Mouse (Mus musculus) embryonic facial prominence, embryonic 15.5 days (tissue): ENCODE data around the gene Mymx. TPM values are rescaled to one million over a fixed set of nuclear protein-coding genes. Genes with fewer than 3 reads are reported as not detected.
"Not testable (repeated sequence)": the region's sequence is repeated elsewhere in the genome, so short reads cannot be mapped to it uniquely, and the experiment has no call there.

Experiments
- ATAC-seq: fragments of 200-750 bp; cut with Nextera tagmentation; 2 replicates; pipeline ENCODE4 v1.8.0; 2017; ENCODE audit warnings: low read depth, moderate TSS enrichment; ENCODE audit not compliant: insufficient number of reproducible peaks, low FRiP score, low TSS enrichment
- H3K27ac ChIP-seq: fragments of 300-500 bp; sonication (generic); replicated peaks from 2 replicates; pipeline ENCODE4 v1.5.1; 2015; ENCODE audit warnings: mild to moderate bottlenecking, inconsistent platforms
- H3K27me3 ChIP-seq: fragments of 300-500 bp; sonication (generic); 2 replicates; pipeline ENCODE4 v1.6.1; 2015; ENCODE audit warnings: inconsistent platforms
- H3K36me3 ChIP-seq: fragments of 300-500 bp; sonication (generic); 2 replicates; pipeline ENCODE4 v1.6.1; 2015; ENCODE audit warnings: mild to moderate bottlenecking, inconsistent platforms
- H3K4me1 ChIP-seq: fragments of 300-500 bp; sonication (generic); 2 replicates; pipeline ENCODE4 v1.6.1; 2015; ENCODE audit warnings: inconsistent platforms
- H3K4me2 ChIP-seq: fragments of 300-500 bp; sonication (generic); replicated peaks from 2 replicates; pipeline ENCODE4 v1.6.1; 2015; ENCODE audit warnings: mild to moderate bottlenecking, inconsistent platforms
- H3K4me3 ChIP-seq: fragments of 300-500 bp; sonication (generic); replicated peaks from 2 replicates; pipeline ENCODE4 v1.5.1; 2015; ENCODE audit warnings: mild to moderate bottlenecking, inconsistent platforms
- H3K9ac ChIP-seq: fragments of 300-500 bp; sonication (generic); 2 replicates; pipeline ENCODE4 v1.6.1; 2015; ENCODE audit warnings: inconsistent platforms
- H3K9me3 ChIP-seq: fragments of 300-500 bp; sonication (generic); replicated peaks from 2 replicates; pipeline ENCODE4 v1.6.1; 2016; ENCODE audit warnings: inconsistent platforms
- WGBS: fragments of 180-500 bp; shearing (Covaris S2); methylation state at CpG from one replicate; pipeline ENCODE4 v1.1.7; 2015; 5-methylcytosine and 5-hydroxymethylcytosine counted together
- polyA plus RNA-seq: library from polyadenylated mRNA; unstranded; fragments of >200 nt; fragmentation: Nextera tagmentation; extraction: Ambion mirVana; gene quantifications from 2 replicates; pipeline ENCODE4 v1.2.1, GENCODE M21; 2015

The Mymx gene
- polyA plus RNA-seq, 1 experiment from 2014 or later = 29.9 TPM

DNA sequence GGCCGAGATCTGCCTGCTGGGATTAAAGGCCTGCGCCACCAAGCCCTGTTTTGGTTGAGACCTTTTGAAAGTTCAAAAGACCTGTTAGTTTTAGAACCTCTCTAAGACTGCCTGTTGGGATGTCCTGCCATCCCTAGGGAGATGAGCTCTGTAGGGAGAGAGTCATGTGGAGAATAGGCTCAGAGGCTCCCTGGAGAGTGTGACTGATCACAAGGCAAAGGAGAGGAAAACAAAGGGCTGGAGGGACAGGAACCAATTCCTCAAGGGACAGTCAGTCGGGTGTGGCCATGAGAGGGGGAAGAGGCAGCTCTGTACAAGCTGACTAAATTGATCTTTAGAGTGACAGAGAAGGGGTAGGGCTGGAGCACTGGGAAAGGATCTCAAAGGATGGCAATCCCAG is 26.3 kb upstream of the Mymx start:
- Histone ChIP-seq H3K9ac (no peak overlapping the region), H3K27ac (no peak overlapping the region), H3K27me3 (no peaks in the 10 kb centered on the region), H3K4me3 (no peak overlapping the region), H3K4me1 (peaks cover 21% of the 10 kb centered on the region), H3K4me2 (no peak overlapping the region), H3K9me3 (no peaks in the 10 kb centered on the region), H3K36me3 (no peaks in the 10 kb centered on the region)
- ATAC-seq = no peak
- 37% methylated on average over 3 of the region's 3 CpGs for WGBS

DNA sequence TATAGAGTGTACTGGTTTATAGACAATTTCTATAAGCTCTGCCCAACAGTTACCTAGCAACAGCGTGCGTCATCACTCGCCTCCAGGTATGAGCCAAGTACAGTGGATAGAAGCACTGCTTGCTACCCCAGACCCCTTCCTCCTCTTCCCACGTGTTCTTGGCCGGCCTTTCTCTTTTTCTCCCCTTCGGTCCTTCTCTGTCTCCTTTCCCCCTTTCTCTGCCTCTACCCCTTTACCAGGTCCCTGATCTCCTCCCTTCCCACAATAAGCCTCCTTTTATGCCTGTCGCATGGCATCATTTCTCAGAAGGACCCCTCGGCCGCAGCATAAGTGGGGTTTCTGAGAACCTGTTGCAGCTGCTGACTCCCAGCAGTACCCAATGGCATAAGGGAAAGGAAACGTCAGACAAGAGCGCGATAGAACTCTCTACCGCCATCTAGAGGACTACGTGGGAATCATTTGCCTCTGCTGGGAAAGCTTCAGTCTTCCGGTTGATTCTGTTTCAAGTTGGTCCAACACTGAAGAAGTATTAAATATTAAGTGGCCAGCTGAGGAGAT is 24.8 kb upstream of the Mymx start:
- H3K4me2 ChIP-seq = peak overlapping the region; percentile 40
- H3K9me3 ChIP-seq = no peaks in the 10 kb centered on the region
- 0 out of 2 replicates have a peak overlapping the region, but pooled peaks have one; percentile 10 for H3K9ac ChIP-seq
- ATAC-seq = no peak
- H3K4me1 ChIP-seq = peaks cover 21% of the 10 kb centered on the region
- no peak overlapping the region for H3K27ac ChIP-seq
- H3K4me3 ChIP-seq = peak overlapping the region; percentile 13
- 22% methylated on average over 15 of the region's 15 CpGs for WGBS
- H3K36me3 ChIP-seq = no peaks in the 10 kb centered on the region
- no peaks in the 10 kb centered on the region for H3K27me3 ChIP-seq

DNA sequence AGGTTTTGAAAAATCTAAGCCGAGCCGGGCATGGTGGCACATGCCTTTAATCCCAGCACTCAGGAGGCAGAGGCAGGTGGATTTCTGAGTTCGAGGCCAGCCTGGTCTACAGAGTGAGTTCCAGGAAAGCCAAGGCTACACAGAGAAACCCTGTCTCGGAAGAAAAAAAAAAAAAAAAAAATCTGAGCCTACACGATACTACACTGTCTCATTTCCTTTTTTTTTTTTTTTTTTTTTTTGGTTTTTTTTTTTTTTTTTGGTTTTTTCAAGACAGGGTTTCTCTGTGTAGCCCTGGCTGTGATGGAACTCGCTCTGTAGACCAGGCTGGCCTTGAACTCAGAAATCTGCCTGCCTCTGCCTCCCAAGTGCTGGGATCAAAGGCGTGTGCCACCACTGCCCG is 21.5 kb upstream of the Mymx start:
- not testable (repeated sequence) for H3K27ac ChIP-seq, H3K27me3 ChIP-seq, H3K9ac ChIP-seq, H3K36me3 ChIP-seq, ATAC-seq, H3K4me3 ChIP-seq, H3K4me2 ChIP-seq, H3K9me3 ChIP-seq
- H3K4me1 ChIP-seq = peaks cover 18% of the 10 kb centered on the region
- 84% methylated on average over 8 of the region's 8 CpGs for WGBS

DNA sequence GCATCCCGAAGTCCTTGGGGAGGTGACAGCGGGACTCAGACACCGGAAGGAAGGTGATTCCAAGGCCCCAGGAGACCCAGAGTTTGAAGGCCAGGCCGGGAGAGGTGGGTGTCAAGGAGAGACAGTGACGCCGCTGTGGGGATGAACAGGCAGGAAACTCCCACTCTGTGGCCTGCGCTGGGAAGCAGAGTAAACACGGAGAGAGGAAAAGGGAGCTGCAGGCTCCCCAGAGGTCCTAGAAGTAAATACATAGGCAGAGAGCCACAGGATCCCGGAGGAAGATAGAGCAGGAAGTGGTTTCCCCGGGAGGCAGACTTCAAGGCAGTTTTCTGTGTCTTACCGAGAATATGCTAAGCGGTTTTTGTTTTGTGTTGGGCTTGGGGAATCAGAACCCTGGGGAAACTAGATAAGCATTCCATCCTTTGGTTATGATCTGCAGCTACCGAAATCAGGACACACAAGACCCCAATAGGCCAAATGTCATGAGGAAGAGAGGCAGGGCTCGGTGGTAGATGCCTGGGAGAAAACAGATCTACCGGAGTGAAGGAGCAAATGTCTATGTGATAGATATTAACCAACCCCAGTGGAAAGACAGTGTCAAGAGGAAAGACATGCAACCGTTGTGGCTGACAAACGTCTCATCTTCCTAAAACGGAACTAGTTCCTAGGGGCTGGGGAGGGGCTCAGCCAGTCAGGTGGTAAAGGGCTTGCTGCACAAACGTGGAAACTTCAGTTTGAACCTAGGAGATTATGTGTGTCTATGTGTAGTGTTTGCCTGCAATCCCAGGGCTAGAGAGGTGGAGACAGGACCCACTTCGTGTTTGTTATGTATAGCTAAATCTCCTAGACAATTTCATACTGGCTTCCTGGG is 17.7 kb upstream of the Mymx start:
- Histone ChIP-seq H3K27ac (peak overlapping the region; percentile 40; the same call in 1 of the 2 replicates), H3K36me3 (no peaks in the 10 kb centered on the region), H3K4me3 (peak overlapping the region; percentile 20), H3K27me3 (no peaks in the 10 kb centered on the region), H3K4me1 (peaks cover 17% of the 10 kb centered on the region), H3K4me2 (peak overlapping the region; percentile 28; the same call in 1 of the 2 replicates), H3K9ac (no peak overlapping the region), H3K9me3 (no peaks in the 10 kb centered on the region)
- WGBS = 23% methylated on average over 20 of the region's 20 CpGs
- ATAC-seq = no peak

DNA sequence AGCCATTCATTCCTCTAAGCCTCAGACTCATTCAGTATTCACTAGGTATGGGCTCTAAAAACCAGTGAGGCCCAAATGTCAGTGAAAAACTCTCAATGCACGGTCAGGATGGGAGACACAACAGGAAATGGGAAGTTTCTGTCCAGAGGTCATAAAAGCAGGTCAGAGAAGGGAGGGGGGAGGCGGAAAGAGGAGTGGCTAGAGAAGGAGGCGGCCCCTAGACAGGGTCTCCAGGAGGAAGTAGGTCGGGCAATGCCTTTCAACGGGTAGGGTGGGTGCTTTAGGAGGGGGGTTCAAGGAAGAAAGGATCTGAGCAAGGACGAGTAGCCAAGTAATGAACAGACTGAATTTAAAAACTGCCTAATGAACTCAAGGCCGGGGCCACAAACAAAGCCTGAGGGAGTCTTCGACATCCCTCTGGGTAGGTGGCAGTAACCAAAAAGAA is 17.1 kb upstream of the Mymx start:
- Histone ChIP-seq H3K27me3 (no peaks in the 10 kb centered on the region), H3K9ac (no peak overlapping the region), H3K4me1 (peaks cover 17% of the 10 kb centered on the region), H3K4me3 (peak overlapping the region; percentile 20), H3K9me3 (no peaks in the 10 kb centered on the region), H3K4me2 (0 out of 2 replicates have a peak overlapping the region, but pooled peaks have one; percentile 28), H3K36me3 (no peaks in the 10 kb centered on the region), H3K27ac (peak overlapping the region; percentile 40; the same call in 1 of the 2 replicates)
- no peak; the same call in 1 of the 2 replicates for ATAC-seq
- WGBS = 24% methylated on average over 8 of the region's 8 CpGs

DNA sequence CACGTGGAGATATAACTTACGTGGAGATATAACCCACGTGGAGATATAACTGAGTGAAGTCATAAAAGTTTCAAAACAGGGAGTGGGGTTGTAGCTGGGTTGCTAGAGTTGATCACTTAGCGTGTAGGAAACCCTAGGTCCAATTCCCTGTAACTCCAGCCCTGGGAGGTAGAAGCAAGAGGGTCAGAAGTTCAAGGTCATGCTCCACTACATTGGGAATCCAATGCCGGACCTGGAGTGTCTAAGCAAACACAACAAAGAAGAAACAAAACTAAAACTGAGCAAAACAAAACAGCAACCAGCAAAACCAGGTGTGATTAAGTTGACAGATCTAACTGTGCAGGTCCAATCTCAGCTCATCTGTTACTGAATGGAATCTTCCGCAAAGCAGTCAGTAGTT is 15.8 kb upstream of the Mymx start:
- no peaks in the 10 kb centered on the region for H3K36me3 ChIP-seq
- no peak overlapping the region for H3K27ac ChIP-seq
- H3K4me2 ChIP-seq = no peak overlapping the region
- H3K9ac ChIP-seq = no peak overlapping the region
- H3K4me1 ChIP-seq = peaks cover 17% of the 10 kb centered on the region
- no peaks in the 10 kb centered on the region for H3K9me3 ChIP-seq
- ATAC-seq = no peak
- no peak overlapping the region for H3K4me3 ChIP-seq
- WGBS = 90% methylated on average over 6 of the region's 6 CpGs
- no peaks in the 10 kb centered on the region for H3K27me3 ChIP-seq

DNA sequence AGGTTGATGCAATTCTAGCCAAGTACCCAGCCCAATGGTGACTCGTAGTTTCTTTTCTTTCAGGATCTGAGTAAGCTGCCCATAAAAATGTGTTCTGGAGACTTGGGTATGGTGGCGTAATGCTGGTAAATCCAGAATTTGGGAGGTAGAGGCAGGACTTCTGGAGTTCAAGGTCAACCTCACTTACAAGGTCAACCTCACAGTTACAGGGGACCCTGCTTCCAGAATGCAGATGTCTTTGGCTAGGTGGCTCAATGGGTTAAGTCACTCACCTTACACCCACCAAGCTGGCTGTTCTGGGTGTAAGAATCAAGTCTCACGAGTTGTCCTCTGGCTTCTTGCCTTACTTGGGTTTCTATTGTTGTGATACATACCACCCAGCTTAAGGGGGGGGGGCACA is 14.8 kb upstream of the Mymx start:
- WGBS = 64% methylated on average over 3 of the region's 3 CpGs
- Histone ChIP-seq H3K9ac (no peak overlapping the region), H3K4me1 (peaks cover 17% of the 10 kb centered on the region), H3K27ac (no peak overlapping the region), H3K9me3 (no peaks in the 10 kb centered on the region), H3K27me3 (no peaks in the 10 kb centered on the region), H3K4me2 (no peak overlapping the region), H3K36me3 (no peaks in the 10 kb centered on the region), H3K4me3 (no peak overlapping the region)
- no peak for ATAC-seq

DNA sequence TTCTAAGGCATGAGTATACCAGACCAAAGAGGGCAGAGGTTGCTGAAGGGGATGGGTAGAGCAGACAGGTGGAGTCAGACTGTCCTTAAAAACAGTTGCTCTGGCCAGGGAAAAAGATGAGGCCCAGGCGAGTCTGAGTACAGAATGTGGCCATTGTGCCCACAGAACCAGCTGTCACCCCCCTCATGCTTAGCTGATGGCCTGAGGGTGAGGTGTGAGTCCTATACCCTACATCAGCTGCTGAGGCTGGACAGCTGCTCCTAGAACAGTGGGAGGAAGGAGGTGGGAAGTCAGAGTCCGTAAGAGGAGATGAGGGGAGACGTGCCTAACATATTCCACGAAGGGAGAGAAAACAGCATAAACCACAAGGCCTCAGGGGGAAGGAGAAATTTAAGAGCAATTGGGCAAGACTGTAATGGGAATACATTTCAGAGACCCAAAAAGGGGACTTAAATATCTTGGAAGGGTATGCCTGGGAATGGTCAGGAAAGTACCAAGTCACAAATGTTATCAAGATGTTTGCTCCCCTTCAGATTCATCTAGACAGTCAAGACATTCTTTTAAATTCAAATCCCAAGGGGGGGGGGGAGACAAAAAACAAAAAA is 14.2 kb upstream of the Mymx start:
- peak; percentile 40; the same call in 1 of the 2 replicates for ATAC-seq
- no peak overlapping the region for H3K4me3 ChIP-seq

DNA sequence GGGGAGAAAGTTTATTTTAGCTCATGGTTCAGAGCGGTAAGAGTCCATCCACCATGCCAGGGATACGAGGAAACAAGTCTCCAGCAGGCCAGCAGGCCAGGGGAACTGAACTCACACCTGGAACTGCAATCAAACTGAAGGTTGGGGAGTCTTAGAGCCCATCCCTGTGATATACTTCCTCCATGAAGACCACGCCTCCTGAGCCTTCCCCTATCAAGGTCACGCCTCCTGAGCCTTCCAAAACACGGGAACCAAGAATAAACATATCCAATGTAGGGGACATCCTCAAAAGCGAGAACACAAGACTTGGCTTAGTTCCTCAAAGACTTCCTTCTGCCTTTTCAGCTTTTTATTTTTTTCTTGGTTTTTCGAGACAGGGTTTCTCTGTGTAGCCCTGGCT is 11.0 kb upstream of the Mymx start:
- WGBS = 85% methylated on average over 7 of the region's 7 CpGs
- 0 out of 2 replicates have a peak, but pooled peaks cover 12% of the 10 kb centered on the region for H3K4me1 ChIP-seq
- no peak for ATAC-seq
- no peaks in the 10 kb centered on the region for H3K9me3 ChIP-seq
- no peak overlapping the region for H3K27ac ChIP-seq
- H3K36me3 ChIP-seq = no peaks in the 10 kb centered on the region
- no peak overlapping the region for H3K9ac ChIP-seq
- no peak overlapping the region for H3K4me3 ChIP-seq
- H3K4me2 ChIP-seq = no peak overlapping the region
- no peaks in the 10 kb centered on the region for H3K27me3 ChIP-seq

More for the DNA sequence above, 14.2 kb upstream of the Mymx start:
- no peaks in the 10 kb centered on the region for H3K36me3 ChIP-seq
- H3K9ac ChIP-seq = no peak overlapping the region
- H3K27me3 ChIP-seq = no peaks in the 10 kb centered on the region
- no peak overlapping the region for H3K4me2 ChIP-seq
- WGBS = 29% methylated on average over 4 of the region's 4 CpGs
- H3K4me1 ChIP-seq = peaks cover 17% of the 10 kb centered on the region
- H3K27ac ChIP-seq = no peak overlapping the region
- no peaks in the 10 kb centered on the region for H3K9me3 ChIP-seq

DNA sequence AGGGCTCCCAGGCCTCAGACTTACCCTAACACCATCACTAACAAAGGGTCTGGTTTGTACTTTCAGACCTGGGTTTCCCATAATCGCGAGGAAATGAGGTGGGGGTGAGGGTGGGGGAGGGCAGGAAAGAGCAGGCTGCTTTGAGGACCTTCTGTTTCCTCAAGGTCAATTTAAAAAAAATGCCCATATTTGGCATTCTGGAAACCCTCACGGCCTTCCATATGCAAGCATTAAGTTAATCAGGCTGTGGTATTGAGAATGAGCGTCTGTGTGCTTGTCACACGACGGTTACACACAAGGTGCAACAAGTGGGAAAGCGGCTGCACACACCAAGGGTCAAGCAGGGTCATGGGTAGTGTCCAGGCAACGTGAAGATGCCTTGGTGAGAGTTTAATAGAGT is 10.1 kb upstream of the Mymx start:
- no peak overlapping the region for H3K4me3 ChIP-seq
- H3K9me3 ChIP-seq = no peaks in the 10 kb centered on the region
- H3K9ac ChIP-seq = no peak overlapping the region
- H3K36me3 ChIP-seq = no peaks in the 10 kb centered on the region
- H3K27me3 ChIP-seq = no peaks in the 10 kb centered on the region
- WGBS = 75% methylated on average over 8 of the region's 8 CpGs
- no peak overlapping the region for H3K4me2 ChIP-seq
- 0 out of 2 replicates have a peak, but pooled peaks cover 12% of the 10 kb centered on the region for H3K4me1 ChIP-seq
- ATAC-seq = no peak
- no peak overlapping the region for H3K27ac ChIP-seq

DNA sequence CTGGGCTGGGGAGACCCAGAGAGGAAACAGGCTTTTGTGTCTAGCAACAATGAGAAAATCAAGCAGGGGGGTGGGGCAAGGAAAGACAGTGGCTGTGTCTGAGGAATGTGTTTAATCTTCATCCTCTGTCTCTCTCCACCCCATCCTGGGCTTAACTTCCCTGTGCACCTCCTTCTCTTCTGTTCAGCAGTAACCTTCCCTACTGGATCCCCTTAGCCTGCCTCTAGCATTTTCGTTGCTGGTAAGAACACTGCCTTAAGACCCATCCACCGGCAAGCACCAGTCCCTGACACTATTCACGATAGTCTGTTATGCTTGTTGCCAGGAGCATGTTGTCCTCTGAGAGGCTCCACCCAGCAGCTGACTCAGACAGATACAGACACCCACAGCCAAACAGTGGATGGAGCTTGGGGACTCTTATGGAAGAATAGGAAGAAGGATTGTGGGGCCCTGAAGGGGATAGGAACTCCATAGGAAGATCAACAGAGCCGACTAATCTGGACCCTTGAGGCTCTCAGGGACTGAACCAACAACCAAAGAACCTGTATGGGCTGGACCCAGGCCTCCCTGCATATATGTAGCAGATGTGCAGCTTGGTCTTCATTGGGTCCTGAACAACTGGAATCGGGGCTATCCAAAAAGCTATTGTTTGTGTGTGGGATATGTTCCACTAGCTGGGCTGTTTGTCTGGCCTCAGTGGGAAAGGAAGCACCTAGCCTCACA is 8.4 kb upstream of the Mymx start:
- Histone ChIP-seq H3K36me3 (no peaks in the 10 kb centered on the region), H3K4me2 (no peak overlapping the region), H3K9me3 (no peaks in the 10 kb centered on the region), H3K9ac (no peak overlapping the region), H3K27ac (peak overlapping the region; percentile 40), H3K4me1 (0 out of 2 replicates have a peak, but pooled peaks cover 7% of the 10 kb centered on the region), H3K4me3 (no peak overlapping the region), H3K27me3 (no peaks in the 10 kb centered on the region)
- WGBS = 22% methylated on average over 5 of the region's 5 CpGs
- peak; percentile 29; the same call in 1 of the 2 replicates for ATAC-seq
